Mouse (Mus musculus) skeletal muscle tissue, postnatal 0 days (tissue): Measurements from ENCODE around the gene Sparcl1. TPM values are rescaled to one million over a fixed set of nuclear protein-coding genes. Genes with fewer than 3 reads are reported as not detected.

Experiments used
- microRNA-seq, 2 experiments: library from miRNA; unstranded; fragments of <30 nt; microRNA quantifications; one replicate each; pipeline ENCODE4; 2016
- polyA plus RNA-seq: library from polyadenylated mRNA; unstranded; fragments of >200 nt; fragmentation: Nextera tagmentation; extraction: Ambion mirVana; gene quantifications from 2 replicates; pipeline ENCODE4 v1.2.1, GENCODE M21; 2015

Sparcl1 gene
- 140 and 141 TPM in 2 replicates for polyA plus RNA-seq

DNA sequence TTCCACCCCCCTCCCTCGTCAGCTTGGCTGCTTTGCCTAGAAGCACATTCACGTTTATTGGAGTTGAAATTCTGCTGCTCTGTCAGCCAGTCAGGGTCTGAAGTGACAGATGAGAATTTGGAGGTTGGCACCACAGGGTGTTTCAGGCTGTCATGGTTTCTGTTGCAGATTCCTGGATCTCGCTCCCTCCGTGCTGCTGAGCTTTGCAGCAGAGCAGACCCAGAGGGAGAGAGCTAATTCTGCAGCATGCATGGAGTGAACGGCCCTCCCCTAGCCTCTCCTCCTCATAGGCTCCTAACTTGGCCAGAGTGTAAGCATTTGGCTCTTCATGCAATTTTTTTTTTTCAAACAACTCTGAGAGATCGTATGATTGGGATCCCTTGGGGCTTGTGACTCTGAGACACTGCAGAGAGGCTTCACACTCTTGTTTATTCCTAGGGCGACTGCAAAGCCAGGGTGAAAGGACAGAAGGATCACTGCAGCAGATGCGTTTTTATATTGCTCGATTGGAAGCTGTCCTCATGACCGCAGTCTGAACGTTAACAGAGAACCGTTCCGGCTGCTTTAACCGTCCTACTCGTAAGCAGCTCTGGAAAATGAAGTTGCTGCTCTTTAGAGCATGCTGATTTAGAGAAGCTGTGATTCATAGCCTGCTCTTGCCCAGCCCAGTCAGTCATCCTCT is at the start of gene Sparcl1:
Sparcl1 (minus strand) TSS at position 243 of the 682 bp plus-strand sequence.

DNA sequence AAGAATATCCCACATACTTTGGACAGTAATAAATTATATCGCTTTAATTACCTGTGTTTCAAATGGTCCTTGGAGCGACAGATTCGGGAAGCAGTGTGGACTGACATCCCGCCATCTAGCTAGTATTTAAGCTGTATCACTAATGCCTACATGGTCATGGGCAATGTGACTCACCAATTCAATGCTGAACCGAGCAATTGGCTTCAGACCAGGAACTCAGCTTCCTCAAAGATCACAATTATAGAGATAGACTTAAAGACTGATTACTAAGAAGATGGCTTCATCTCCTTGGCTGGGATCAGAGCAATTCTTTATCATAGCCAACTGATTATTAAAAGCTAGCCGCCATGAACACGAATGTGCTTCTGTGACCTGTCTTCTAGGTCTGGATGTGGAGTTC is 36.0 kb downstream of the Sparcl1 start, which contains the start of gene Gm17660:
Gm17660 (minus strand) TSS at position 101 of the 400 bp plus-strand sequence.

DNA sequence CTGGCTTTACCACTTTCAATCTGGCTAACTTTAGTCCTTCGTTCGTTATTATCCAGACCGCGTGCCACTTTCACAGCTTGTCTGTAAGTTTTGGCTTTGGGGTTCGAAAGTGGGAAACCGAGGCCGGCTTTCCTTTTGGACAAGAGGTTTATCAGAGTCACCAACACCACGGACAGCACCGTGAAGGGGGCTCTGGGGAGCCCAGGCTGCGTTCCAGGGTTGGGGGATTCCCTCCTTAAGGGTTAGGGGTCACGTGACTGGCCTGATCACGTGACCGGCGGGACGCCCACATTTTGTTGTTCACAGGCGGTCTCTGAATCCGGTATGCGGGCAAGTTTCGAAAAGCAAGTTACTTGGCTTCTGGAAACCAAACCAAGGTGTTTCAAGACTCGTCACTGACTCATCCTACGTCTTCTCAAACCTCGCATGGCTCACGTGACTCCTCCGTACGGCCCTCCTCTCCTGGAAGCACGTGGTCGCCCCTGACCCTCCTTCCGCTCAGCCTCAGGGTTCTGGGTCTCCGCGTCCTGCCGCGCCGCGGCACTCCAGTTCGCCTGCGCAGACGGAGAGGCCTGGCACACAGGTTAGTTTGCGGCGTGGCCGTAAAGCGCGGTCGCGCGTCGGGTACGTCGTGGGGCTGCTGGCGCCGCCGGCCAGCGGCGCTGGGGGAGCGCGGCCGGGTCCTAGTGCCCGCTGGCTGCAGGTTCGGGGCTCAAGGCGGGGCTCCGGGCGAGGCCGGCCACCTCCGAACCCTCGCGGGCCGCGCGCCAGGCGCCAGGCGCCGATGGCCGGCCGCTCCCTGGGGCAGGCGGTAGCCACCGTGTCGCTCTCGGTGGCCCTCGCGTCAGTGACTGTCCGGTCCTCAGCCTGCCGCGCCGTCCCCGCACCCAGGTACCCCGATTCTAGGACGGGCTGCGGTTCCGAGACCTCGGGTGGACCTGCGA is 67.0 kb downstream of the Sparcl1 start, which contains the start of gene Nudt9:
Nudt9 (plus strand) TSS at position 51 of the 944 bp plus-strand sequence.

Small RNA genes within 50 kb of the gene (microRNA-seq; reads per million reads assigned to microRNA genes)
- 0.20 to 0.64 reads per million in 2 experiments for gene Mir5619

Other genes starting within 250 kb of the Sparcl1 start
- 14.0 and 14.4 TPM in 2 replicates for gene Klhl8, start 202.5 kb downstream of the Sparcl1 start, polyA plus RNA-seq
- gene Hsd17b13, start 136.3 kb downstream of the Sparcl1 start, polyA plus RNA-seq, result 0.16 and 0.35 TPM in 2 replicates
- gene Hsd17b11, start 91.8 kb downstream of the Sparcl1 start, polyA plus RNA-seq, result 3.4 and 4.6 TPM in 2 replicates
- gene Nudt9, start 67.4 kb downstream of the Sparcl1 start, polyA plus RNA-seq, result 40.9 and 52.2 TPM in 2 replicates
- not detected in 2 replicates for gene Gm17660, start 36.1 kb downstream of the Sparcl1 start, polyA plus RNA-seq
- not detected in 2 replicates for gene Dspp, start 57.0 kb upstream of the Sparcl1 start, polyA plus RNA-seq
- gene Dmp1, start 88.9 kb upstream of the Sparcl1 start, polyA plus RNA-seq, result 0.74 and 0.99 TPM in 2 replicates
- 0.42 and 6.6 TPM in 2 replicates for gene Ibsp, start 185.4 kb upstream of the Sparcl1 start, polyA plus RNA-seq
- not detected in 2 replicates for gene Mepe, start 211.6 kb upstream of the Sparcl1 start, polyA plus RNA-seq